Mouse (Mus musculus): ENCODE results near the gene Runx2. TPM values are rescaled to one million over a fixed set of nuclear protein-coding genes. Genes with fewer than 3 reads are reported as not detected.

Runx2 gene
- polyA plus RNA-seq, 1 experiment from 2014 or later = 0.44 TPM

DNA sequence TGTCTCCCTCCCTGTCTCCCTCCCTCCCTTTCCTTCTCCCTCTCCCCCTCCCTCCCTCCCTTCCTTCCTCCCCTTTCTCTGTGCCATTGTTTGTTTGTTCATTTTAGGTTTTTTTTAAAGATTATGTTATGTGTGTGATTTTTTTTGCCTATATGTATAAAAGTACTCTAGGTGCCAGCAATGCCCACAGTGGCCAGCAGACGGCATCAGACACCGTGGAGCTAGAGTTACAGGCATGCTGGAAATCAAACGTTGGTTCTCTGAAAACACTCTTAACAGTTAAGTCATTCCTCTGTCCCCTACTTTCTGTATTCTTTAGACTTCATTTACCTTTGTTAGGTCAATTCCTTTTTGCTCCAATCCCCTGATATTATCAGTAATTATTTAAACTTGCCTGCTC, 70.8 kb downstream of the Runx2 start:
- Histone ChIP-seq H3K27ac (ENCODE audit: low read depth, low read length) (no peak overlapping the region), H3K4me3 (ENCODE audit: low read depth, low read length) (no peak overlapping the region), H3K4me2 (ENCODE audit: low read depth, low read length) (no peak overlapping the region), H3K36me3 (ENCODE audit: control insufficient read depth, insufficient read depth, low read length) (no peaks in the 10 kb centered on the region), H3K4me1 (ENCODE audit: control insufficient read depth, insufficient read depth, low read length) (no peaks in the 10 kb centered on the region), H3K9ac (replicated peaks; ENCODE audit: low read depth, low read length) (no peak overlapping the region), H3K9me3 (ENCODE audit: control insufficient read depth, low read length) (no peaks in the 10 kb centered on the region), H3K27me3 (ENCODE audit: control insufficient read depth, insufficient read depth, low read length) (peaks cover 8% of the 10 kb centered on the region)
- WGBS = 53% methylated on average over 3 of the region's 3 CpGs
- no peak for ATAC-seq (ENCODE audit: low read depth)

DNA sequence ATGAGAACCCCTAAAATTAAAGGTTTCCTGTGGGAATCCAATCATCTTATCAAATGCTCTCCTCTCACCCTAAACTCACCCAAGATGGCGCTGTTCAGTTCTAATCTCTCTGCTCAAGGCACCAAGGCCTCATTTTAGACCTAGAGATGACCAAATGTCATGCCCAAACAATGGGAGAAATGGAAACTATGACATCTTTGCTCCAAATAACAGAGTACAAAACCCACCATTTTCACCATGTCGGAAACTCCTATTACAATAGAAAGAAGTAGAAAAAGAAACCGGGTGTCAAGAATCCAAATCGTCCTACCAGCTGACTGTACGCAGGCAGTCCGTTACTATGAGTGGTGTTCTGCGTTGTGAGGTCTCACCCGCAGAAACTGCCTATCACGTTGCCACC, 72.4 kb downstream of the Runx2 start:
- no peak for ATAC-seq (ENCODE audit: low read depth)

DNA sequence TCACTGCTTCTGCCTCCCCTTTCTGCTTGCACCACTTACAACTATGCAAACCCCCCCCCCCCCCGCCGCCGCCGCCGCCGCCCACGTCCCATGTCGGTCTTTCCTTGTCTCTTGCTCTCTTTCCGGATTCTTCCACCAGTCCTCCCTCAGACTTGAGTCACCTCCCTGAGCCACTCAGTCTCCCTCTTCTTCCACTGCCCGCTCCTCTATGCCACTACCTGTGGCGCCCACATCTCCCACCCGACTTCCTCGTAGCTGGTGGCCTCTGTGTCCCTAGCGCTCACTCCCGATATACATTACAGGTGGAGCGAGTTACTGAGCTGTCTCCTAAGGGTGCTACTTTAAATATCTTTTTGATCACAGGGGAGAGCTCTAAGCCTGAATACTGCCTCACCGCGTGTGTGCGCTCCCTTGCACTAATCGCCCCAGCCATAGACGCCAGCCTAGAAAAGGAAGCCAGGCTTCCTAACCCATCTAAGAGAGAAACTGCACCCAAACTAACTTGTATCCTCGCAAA, 76.4 kb downstream of the Runx2 start:
- no peak overlapping the region for H3K27ac ChIP-seq (ENCODE audit: low read depth, low read length)
- no peak overlapping the region for H3K9ac ChIP-seq (replicated peaks; ENCODE audit: low read depth, low read length)
- H3K4me1 ChIP-seq (ENCODE audit: control insufficient read depth, insufficient read depth, low read length) = peaks cover 15% of the 10 kb centered on the region
- H3K9me3 ChIP-seq (ENCODE audit: control insufficient read depth, low read length) = no peaks in the 10 kb centered on the region
- H3K27me3 ChIP-seq (ENCODE audit: control insufficient read depth, insufficient read depth, low read length) = peaks cover 47% of the 10 kb centered on the region
- ATAC-seq (ENCODE audit: low read depth) = no peak
- H3K36me3 ChIP-seq (ENCODE audit: control insufficient read depth, insufficient read depth, low read length) = no peaks in the 10 kb centered on the region
- no peak overlapping the region; the same call in 1 of the 2 replicates for H3K4me2 ChIP-seq (ENCODE audit: low read depth, low read length)
- WGBS = 0% methylated on average over 13 of the region's 22 CpGs
- no peak overlapping the region for H3K4me3 ChIP-seq (ENCODE audit: low read depth, low read length)

More for the DNA sequence above, 72.4 kb downstream of the Runx2 start:
- H3K36me3 ChIP-seq (ENCODE audit: control insufficient read depth, insufficient read depth, low read length) = no peaks in the 10 kb centered on the region
- no peaks in the 10 kb centered on the region for H3K9me3 ChIP-seq (ENCODE audit: control insufficient read depth, low read length)
- H3K27me3 ChIP-seq (ENCODE audit: control insufficient read depth, insufficient read depth, low read length) = peaks cover 20% of the 10 kb centered on the region
- 88% methylated on average over 9 of the region's 9 CpGs for WGBS
- H3K27ac ChIP-seq (ENCODE audit: low read depth, low read length) = no peak overlapping the region
- no peak overlapping the region for H3K4me3 ChIP-seq (ENCODE audit: low read depth, low read length)
- no peak overlapping the region for H3K4me2 ChIP-seq (ENCODE audit: low read depth, low read length)
- H3K9ac ChIP-seq (replicated peaks; ENCODE audit: low read depth, low read length) = no peak overlapping the region
- H3K4me1 ChIP-seq (ENCODE audit: control insufficient read depth, insufficient read depth, low read length) = 0 out of 2 replicates have a peak, but pooled peaks cover 3% of the 10 kb centered on the region

DNA sequence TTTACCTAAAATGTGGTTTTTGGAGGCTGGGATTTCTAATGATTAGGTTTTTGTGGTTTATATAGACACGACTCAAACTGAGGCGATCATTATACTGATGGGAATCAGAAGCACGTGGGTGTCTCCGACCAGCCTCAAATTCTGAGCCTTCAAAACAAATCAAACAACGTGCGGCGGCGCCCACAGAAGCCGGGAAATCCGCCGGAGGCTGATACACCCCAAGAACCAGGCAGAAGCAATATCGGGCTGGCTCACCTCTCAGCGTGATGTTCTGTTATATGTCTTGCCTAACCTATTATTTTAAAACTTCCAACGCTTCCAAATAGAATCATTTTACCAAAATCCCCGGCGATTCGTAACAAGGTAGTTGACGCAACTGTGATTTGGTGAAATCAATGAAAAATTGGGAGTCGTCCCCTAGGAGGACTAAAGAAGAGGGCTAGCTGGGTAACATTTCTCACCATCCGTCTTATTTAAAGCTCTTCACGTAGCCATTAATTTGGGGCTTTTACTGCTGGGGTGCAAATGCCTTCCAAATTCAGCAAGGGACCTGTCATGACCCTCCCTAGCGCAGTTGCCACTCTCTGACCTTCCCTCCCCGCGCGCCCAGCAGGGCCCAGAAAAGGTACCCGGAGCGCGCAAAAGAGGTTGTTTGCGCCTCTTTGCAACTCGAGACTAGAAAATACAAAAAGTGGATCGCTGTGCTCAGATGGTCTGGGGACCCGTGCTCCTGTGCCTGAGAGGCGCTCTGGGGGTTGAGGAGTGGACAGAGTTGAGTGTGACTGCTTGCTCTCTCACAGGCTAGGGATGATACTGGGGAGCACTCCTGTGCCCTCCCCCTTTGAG, 77.1 kb downstream of the Runx2 start:
- H3K4me2 ChIP-seq (ENCODE audit: low read depth, low read length) = no peak overlapping the region
- no peak overlapping the region for H3K27ac ChIP-seq (ENCODE audit: low read depth, low read length)
- peaks cover 15% of the 10 kb centered on the region for H3K4me1 ChIP-seq (ENCODE audit: control insufficient read depth, insufficient read depth, low read length)
- under 1% methylated on average over 33 of the region's 33 CpGs for WGBS
- H3K36me3 ChIP-seq (ENCODE audit: control insufficient read depth, insufficient read depth, low read length) = no peaks in the 10 kb centered on the region
- H3K9me3 ChIP-seq (ENCODE audit: control insufficient read depth, low read length) = no peaks in the 10 kb centered on the region
- peaks cover 50% of the 10 kb centered on the region for H3K27me3 ChIP-seq (ENCODE audit: control insufficient read depth, insufficient read depth, low read length)
- H3K4me3 ChIP-seq (ENCODE audit: low read depth, low read length) = no peak overlapping the region
- no peak overlapping the region for H3K9ac ChIP-seq (replicated peaks; ENCODE audit: low read depth, low read length)
- no peak for ATAC-seq (ENCODE audit: low read depth)

DNA sequence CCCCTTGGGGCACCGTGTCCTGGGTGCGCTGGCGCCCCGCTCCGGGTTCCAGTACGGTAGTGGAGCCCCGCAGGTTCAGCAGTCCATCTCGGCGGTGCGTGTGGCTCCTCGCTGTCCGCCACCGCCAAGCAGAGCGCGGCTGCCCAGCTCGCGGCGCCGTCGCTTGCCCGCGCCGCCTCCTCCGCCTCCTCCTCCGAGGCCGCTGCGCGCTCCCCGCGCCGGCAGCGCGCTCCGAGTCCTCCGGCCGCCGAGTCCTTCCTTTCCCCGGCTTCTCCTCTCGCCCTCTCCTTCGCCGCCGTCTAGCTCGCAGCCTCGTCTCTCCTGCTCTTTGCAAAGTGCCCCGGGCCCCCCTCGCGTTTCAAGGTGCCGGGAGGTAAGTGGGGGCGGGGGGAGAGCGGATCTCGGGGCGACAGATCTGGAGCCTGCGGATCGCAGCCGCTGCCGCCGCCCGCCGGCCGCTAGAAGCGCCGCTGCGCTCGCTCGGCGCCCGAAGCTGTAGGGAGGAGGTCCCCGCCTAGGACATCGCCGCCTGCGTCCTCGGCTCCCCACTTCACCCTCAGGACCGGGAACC, 78.5 kb downstream of the Runx2 start:
- H3K4me2 ChIP-seq (ENCODE audit: low read depth, low read length) = peak overlapping the region; percentile 92
- peak overlapping the region; percentile 51 for H3K9ac ChIP-seq (replicated peaks; ENCODE audit: low read depth, low read length)
- ATAC-seq (ENCODE audit: low read depth) = peak; percentile 76
- peaks cover 55% of the 10 kb centered on the region for H3K27me3 ChIP-seq (ENCODE audit: control insufficient read depth, insufficient read depth, low read length)
- no peaks in the 10 kb centered on the region for H3K9me3 ChIP-seq (ENCODE audit: control insufficient read depth, low read length)
- H3K27ac ChIP-seq (ENCODE audit: low read depth, low read length) = no peak overlapping the region
- WGBS = 0% methylated on average over 68 of the region's 73 CpGs
- H3K36me3 ChIP-seq (ENCODE audit: control insufficient read depth, insufficient read depth, low read length) = no peaks in the 10 kb centered on the region
- H3K4me1 ChIP-seq (ENCODE audit: control insufficient read depth, insufficient read depth, low read length) = peaks cover 15% of the 10 kb centered on the region
- peak overlapping the region; percentile 55 for H3K4me3 ChIP-seq (ENCODE audit: low read depth, low read length)

DNA sequence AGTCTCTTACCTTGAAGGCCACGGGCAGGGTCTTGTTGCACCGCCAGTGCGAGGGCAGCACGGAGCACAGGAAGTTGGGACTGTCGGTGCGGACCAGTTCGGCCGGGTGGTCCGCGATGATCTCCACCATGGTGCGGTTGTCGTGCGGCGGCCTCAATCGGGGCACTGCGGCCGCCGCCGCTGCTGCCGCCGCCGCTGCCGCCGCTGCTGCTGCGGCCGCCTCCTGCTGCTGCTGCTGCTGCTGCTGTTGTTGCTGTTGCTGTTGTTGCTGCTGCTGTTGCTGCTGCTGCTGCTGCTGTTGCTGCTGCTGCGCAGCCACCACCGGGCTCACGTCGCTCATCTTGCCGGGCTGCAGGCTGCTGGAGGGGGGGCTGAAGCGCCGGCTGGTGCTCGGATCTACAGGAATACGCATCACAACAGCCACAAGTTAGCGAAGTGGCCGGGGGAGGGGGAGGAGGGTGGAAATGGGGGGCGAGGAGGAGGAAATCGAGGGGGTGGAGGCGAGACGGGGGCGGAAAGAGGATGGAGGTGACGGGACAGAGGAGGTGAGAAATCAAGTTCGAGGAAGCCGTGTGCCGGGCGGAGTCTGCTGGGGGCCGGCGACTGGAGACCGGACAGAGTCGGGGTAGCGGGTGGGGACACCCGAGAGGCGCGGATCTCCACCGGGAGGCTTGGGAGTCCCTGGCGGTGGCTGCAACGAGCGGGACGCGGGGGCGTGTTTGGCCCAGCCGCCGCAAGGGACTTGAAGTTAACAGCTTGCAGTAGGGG, 79.2 kb downstream of the Runx2 start:
- WGBS = under 1% methylated on average over 63 of the region's 64 CpGs
- Histone ChIP-seq H3K4me3 (ENCODE audit: low read depth, low read length) (peak overlapping the region; percentile 55), H3K36me3 (ENCODE audit: control insufficient read depth, insufficient read depth, low read length) (no peaks in the 10 kb centered on the region), H3K9ac (replicated peaks; ENCODE audit: low read depth, low read length) (peak overlapping the region; percentile 51), H3K4me1 (ENCODE audit: control insufficient read depth, insufficient read depth, low read length) (peaks cover 15% of the 10 kb centered on the region), H3K4me2 (ENCODE audit: low read depth, low read length) (peak overlapping the region; percentile 92), H3K27me3 (ENCODE audit: control insufficient read depth, insufficient read depth, low read length) (peaks cover 57% of the 10 kb centered on the region), H3K27ac (ENCODE audit: low read depth, low read length) (no peak overlapping the region), H3K9me3 (ENCODE audit: control insufficient read depth, low read length) (no peaks in the 10 kb centered on the region)
- ATAC-seq (ENCODE audit: low read depth) = peak; percentile 19

DNA sequence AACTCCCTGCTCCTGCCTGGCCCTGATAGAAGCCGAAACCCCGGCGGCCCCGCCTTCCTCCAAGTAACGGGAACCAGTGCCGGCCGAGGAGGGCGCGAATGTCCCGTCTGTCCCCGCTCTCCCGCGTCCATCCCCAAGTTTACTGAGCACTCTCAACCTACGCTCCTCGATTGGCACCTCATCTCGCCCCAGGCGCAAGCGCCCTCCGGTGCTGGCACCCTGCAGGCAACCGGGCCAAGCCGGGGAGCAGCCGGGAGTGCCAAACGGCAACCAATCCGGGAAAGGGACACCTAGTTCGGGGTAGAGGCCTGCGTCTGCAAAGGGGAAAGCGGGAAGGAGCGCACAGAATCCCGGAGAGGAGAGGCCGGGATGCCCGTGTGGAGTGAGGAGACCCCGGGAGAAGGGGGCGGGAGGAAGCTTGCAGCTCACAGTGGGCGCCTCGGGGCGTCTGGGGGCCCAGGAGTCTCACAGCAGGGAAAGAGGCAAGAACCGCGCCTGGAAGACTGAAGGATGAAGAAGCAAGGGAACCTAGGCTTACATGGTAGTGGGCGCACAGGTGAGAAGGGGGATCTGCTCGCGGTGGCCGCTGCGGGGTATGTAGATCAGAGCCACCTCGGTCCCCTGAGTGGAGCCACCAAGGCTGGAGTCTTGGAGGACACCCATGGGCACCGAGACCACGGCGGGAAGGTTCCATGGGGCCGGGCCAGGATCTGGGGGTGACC, 79.9 kb downstream of the Runx2 start:
- peak; percentile 43; the same call in 1 of the 2 replicates for ATAC-seq (ENCODE audit: low read depth)
- Histone ChIP-seq H3K4me3 (ENCODE audit: low read depth, low read length) (peak overlapping the region; percentile 55), H3K27me3 (ENCODE audit: control insufficient read depth, insufficient read depth, low read length) (peaks cover 58% of the 10 kb centered on the region), H3K9ac (replicated peaks; ENCODE audit: low read depth, low read length) (peak overlapping the region; percentile 37; the same call in 1 of the 2 replicates), H3K9me3 (ENCODE audit: control insufficient read depth, low read length) (no peaks in the 10 kb centered on the region), H3K36me3 (ENCODE audit: control insufficient read depth, insufficient read depth, low read length) (no peaks in the 10 kb centered on the region), H3K27ac (ENCODE audit: low read depth, low read length) (no peak overlapping the region), H3K4me1 (ENCODE audit: control insufficient read depth, insufficient read depth, low read length) (peaks cover 15% of the 10 kb centered on the region), H3K4me2 (ENCODE audit: low read depth, low read length) (peak overlapping the region; percentile 92)
- under 1% methylated on average over 48 of the region's 48 CpGs for WGBS

DNA sequence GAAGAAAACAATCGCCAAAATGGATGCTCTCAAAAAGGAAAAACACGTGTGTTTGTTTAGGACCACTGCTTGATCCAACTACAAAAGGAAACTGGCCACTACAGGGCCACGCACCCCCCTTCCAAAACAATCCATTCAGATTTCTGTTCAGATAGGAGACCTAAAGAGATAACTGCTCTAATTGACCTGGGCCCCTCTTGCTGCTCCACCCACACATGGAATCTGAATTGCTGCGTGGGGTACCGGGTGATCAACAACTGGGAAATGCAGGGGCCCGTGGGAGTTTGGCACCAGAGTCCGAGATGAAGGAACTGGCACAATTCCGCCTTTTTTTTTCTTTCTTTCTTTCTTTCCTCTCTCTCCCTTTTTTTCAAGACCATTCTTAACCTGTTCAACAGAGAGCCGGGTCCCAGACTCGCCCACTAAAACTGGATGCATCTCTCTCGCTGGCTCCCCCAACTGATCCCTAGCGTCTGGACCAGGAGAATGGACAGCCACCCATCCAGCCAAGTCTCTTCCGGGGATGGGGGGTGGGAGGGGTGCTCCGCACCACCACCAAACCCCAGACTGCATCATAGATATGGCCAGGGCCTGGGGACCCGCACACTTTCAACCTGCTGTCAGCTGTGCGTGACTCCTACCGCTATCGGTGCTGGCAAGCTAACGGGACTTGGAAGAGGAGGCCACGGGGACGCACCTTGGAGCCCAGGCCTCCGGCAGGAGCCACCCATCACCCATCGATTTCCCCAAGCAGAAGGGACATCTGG, 80.9 kb downstream of the Runx2 start:
- Histone ChIP-seq H3K9ac (replicated peaks; ENCODE audit: low read depth, low read length) (no peak overlapping the region), H3K36me3 (ENCODE audit: control insufficient read depth, insufficient read depth, low read length) (no peaks in the 10 kb centered on the region), H3K27ac (ENCODE audit: low read depth, low read length) (no peak overlapping the region), H3K4me1 (ENCODE audit: control insufficient read depth, insufficient read depth, low read length) (peaks cover 15% of the 10 kb centered on the region), H3K4me2 (ENCODE audit: low read depth, low read length) (peak overlapping the region; percentile 92), H3K27me3 (ENCODE audit: control insufficient read depth, insufficient read depth, low read length) (peaks cover 52% of the 10 kb centered on the region), H3K9me3 (ENCODE audit: control insufficient read depth, low read length) (no peaks in the 10 kb centered on the region), H3K4me3 (ENCODE audit: low read depth, low read length) (peak overlapping the region; percentile 55)
- no peak for ATAC-seq (ENCODE audit: low read depth)
- 2% methylated on average over 23 of the region's 23 CpGs for WGBS

All from neural tube, embryonic 14.5 days (tissue).